Mouse (Mus musculus) embryonic facial prominence, embryonic 12.5 days (tissue): ENCODE results near the gene Nqo2. TPM values are rescaled to one million over a fixed set of nuclear protein-coding genes. Genes with fewer than 3 reads are reported as not detected.

ENCODE experiments used
- ATAC-seq: fragments of 200-750 bp; cut with Nextera tagmentation; 2 replicates; pipeline ENCODE4 v1.8.0; 2017; ENCODE audit not compliant: insufficient number of reproducible peaks, insufficient read depth, low FRiP score, low TSS enrichment
- H3K27ac ChIP-seq: fragments of 300-500 bp; sonication (generic); 2 replicates; pipeline ENCODE4 v1.5.1; 2016; ENCODE audit warnings: mild to moderate bottlenecking
- H3K27me3 ChIP-seq: fragments of 300-500 bp; sonication (generic); 2 replicates; pipeline ENCODE4 v1.6.1; 2016; ENCODE audit warnings: mild to moderate bottlenecking, moderate library complexity
- H3K36me3 ChIP-seq: fragments of 300-500 bp; sonication (generic); 2 replicates; pipeline ENCODE4 v1.6.1; 2016; ENCODE audit warnings: mild to moderate bottlenecking
- H3K4me1 ChIP-seq: fragments of 300-500 bp; sonication (generic); 2 replicates; pipeline ENCODE4 v1.6.1; 2016
- H3K4me2 ChIP-seq: fragments of 300-500 bp; sonication (generic); replicated peaks from 2 replicates; pipeline ENCODE4 v1.6.1; 2016; ENCODE audit warnings: mild to moderate bottlenecking, moderate library complexity
- H3K4me3 ChIP-seq: fragments of 300-500 bp; sonication (generic); 2 replicates; pipeline ENCODE4 v1.5.1; 2016; ENCODE audit warnings: mild to moderate bottlenecking
- H3K9ac ChIP-seq: fragments of 300-500 bp; sonication (generic); 2 replicates; pipeline ENCODE4 v1.6.1; 2016; ENCODE audit warnings: mild to moderate bottlenecking, moderate library complexity
- H3K9me3 ChIP-seq: fragments of 300-500 bp; sonication (generic); 2 replicates; pipeline ENCODE4 v1.6.1; 2016; ENCODE audit warnings: mild to moderate bottlenecking, moderate library complexity
- whole genome bisulfite sequencing: fragments of 180-500 bp; shearing (Covaris S2); methylation state at CpG from one replicate; pipeline ENCODE4 v1.1.7; 2016; 5-methylcytosine and 5-hydroxymethylcytosine counted together
- polyA plus RNA-seq: library from polyadenylated mRNA; unstranded; fragments of >200 nt; fragmentation: Nextera tagmentation; extraction: Ambion mirVana; gene quantifications from 2 replicates; pipeline ENCODE4 v1.2.1, GENCODE M21; 2016

Nqo2 gene
- polyA plus RNA-seq, 1 experiment from 2014 or later, result 15.8 TPM

GRCm38 (mm10) chr13:33951308-33952074 is 13.0 kb upstream of the Nqo2 start:
- Histone ChIP-seq H3K9me3 (no peaks in the 10 kb centered on the region), H3K27me3 (no peaks in the 10 kb centered on the region), H3K4me1 (no peaks in the 10 kb centered on the region), H3K4me3 (no peak overlapping the region), H3K27ac (no peak overlapping the region), H3K4me2 (no peak overlapping the region), H3K9ac (no peak overlapping the region), H3K36me3 (no peaks in the 10 kb centered on the region)
- ATAC-seq, result no peak
- WGBS, result 83% methylated on average over 4 of the region's 4 CpGs

- no peak overlapping the region for H3K27ac ChIP-seq
- no peaks in the 10 kb centered on the region for H3K4me1 ChIP-seq
- 56% methylated on average over 1 of the region's 1 CpGs for whole genome bisulfite sequencing
- no peaks in the 10 kb centered on the region for H3K9me3 ChIP-seq
- no peak overlapping the region for H3K9ac ChIP-seq
- ATAC-seq, result no peak
- no peak overlapping the region for H3K4me3 ChIP-seq
- no peak overlapping the region for H3K4me2 ChIP-seq
- no peaks in the 10 kb centered on the region for H3K36me3 ChIP-seq
- no peaks in the 10 kb centered on the region for H3K27me3 ChIP-seq
Observed at GRCm38 (mm10) chr13:33952075-33952449, 12.4 kb upstream of the Nqo2 start.

- H3K4me1 ChIP-seq, result no peaks in the 10 kb centered on the region
- H3K4me2 ChIP-seq, result no peak overlapping the region
- WGBS, result 86% methylated on average over 2 of the region's 2 CpGs
- H3K9me3 ChIP-seq, result no peaks in the 10 kb centered on the region
- H3K27ac ChIP-seq, result no peak overlapping the region
- no peak overlapping the region for H3K9ac ChIP-seq
- H3K27me3 ChIP-seq, result no peaks in the 10 kb centered on the region
- no peak for ATAC-seq
- no peaks in the 10 kb centered on the region for H3K36me3 ChIP-seq
- H3K4me3 ChIP-seq, result no peak overlapping the region
Observed at GRCm38 (mm10) chr13:33952947-33953346, 11.5 kb upstream of the Nqo2 start.

- H3K4me3 ChIP-seq, result no peak overlapping the region
- no peaks in the 10 kb centered on the region for H3K4me1 ChIP-seq
- WGBS, result 39% methylated on average over 6 of the region's 6 CpGs
- H3K36me3 ChIP-seq, result no peaks in the 10 kb centered on the region
- H3K9me3 ChIP-seq, result no peaks in the 10 kb centered on the region
- H3K27me3 ChIP-seq, result no peaks in the 10 kb centered on the region
- no peak overlapping the region for H3K4me2 ChIP-seq
- H3K27ac ChIP-seq, result no peak overlapping the region
- no peak for ATAC-seq
- H3K9ac ChIP-seq, result no peak overlapping the region
Observed at GRCm38 (mm10) chr13:33956571-33957421, 7.7 kb upstream of the Nqo2 start.

GRCm38 (mm10) chr13:33959771-33960170 is 4.7 kb upstream of the Nqo2 start:
- H3K4me1 ChIP-seq, result no peaks in the 10 kb centered on the region
- WGBS, result 92% methylated on average over 2 of the region's 2 CpGs
- H3K4me3 ChIP-seq, result no peak overlapping the region
- H3K9ac ChIP-seq, result no peak overlapping the region
- H3K9me3 ChIP-seq, result no peaks in the 10 kb centered on the region
- H3K36me3 ChIP-seq, result no peaks in the 10 kb centered on the region
- H3K4me2 ChIP-seq, result no peak overlapping the region
- no peak overlapping the region for H3K27ac ChIP-seq
- no peak for ATAC-seq
- no peaks in the 10 kb centered on the region for H3K27me3 ChIP-seq

- Histone ChIP-seq H3K27me3 (no peaks in the 10 kb centered on the region), H3K27ac (peak overlapping the region; percentile 90), H3K9me3 (no peaks in the 10 kb centered on the region), H3K4me2 (peak overlapping the region; percentile 71), H3K9ac (peak overlapping the region; percentile 54), H3K36me3 (no peaks in the 10 kb centered on the region), H3K4me1 (peaks cover 9% of the 10 kb centered on the region; the same call in 1 of the 2 replicates), H3K4me3 (peak overlapping the region; percentile 53)
- ATAC-seq, result 0 out of 2 replicates have a peak, but pooled peaks have one; percentile 35
- 20% methylated on average over 14 of the region's 14 CpGs for WGBS
Observed at GRCm38 (mm10) chr13:33965056-33966024, 853 bp downstream of the Nqo2 start.

GRCm38 (mm10) chr13:33966025-33966412 is 1.5 kb downstream of the Nqo2 start:
- Histone ChIP-seq H3K27me3 (no peaks in the 10 kb centered on the region), H3K4me3 (no peak overlapping the region), H3K36me3 (no peaks in the 10 kb centered on the region), H3K4me2 (peak overlapping the region; percentile 71), H3K9ac (no peak overlapping the region), H3K27ac (no peak overlapping the region), H3K4me1 (peaks cover 9% of the 10 kb centered on the region; the same call in 1 of the 2 replicates), H3K9me3 (no peaks in the 10 kb centered on the region)
- 68% methylated on average over 4 of the region's 4 CpGs for WGBS
- ATAC-seq, result no peak

- H3K4me2 ChIP-seq, result no peak overlapping the region
- peaks cover 9% of the 10 kb centered on the region; the same call in 1 of the 2 replicates for H3K4me1 ChIP-seq
- no peak overlapping the region for H3K27ac ChIP-seq
- H3K27me3 ChIP-seq, result no peaks in the 10 kb centered on the region
- no peak for ATAC-seq
- no peaks in the 10 kb centered on the region for H3K36me3 ChIP-seq
- no peak overlapping the region for H3K9ac ChIP-seq
- H3K9me3 ChIP-seq, result no peaks in the 10 kb centered on the region
- H3K4me3 ChIP-seq, result no peak overlapping the region
Observed at GRCm38 (mm10) chr13:33966574-33966973, 2.1 kb downstream of the Nqo2 start.

GRCm38 (mm10) chr13:33989625-33990024 is 25.1 kb downstream of the Nqo2 start:
- Histone ChIP-seq H3K4me2 (no peak overlapping the region), H3K27me3 (no peaks in the 10 kb centered on the region), H3K36me3 (peaks cover 5% of the 10 kb centered on the region; the same call in 1 of the 2 replicates), H3K4me1 (no peaks in the 10 kb centered on the region), H3K9ac (no peak overlapping the region), H3K27ac (no peak overlapping the region), H3K9me3 (no peaks in the 10 kb centered on the region), H3K4me3 (no peak overlapping the region)
- no peak for ATAC-seq
- 76% methylated on average over 5 of the region's 5 CpGs for WGBS

- no peak overlapping the region for H3K27ac ChIP-seq
- 17% methylated on average over 1 of the region's 1 CpGs for WGBS
- no peaks in the 10 kb centered on the region for H3K9me3 ChIP-seq
- no peak for ATAC-seq
- H3K4me3 ChIP-seq, result no peak overlapping the region
- H3K4me2 ChIP-seq, result no peak overlapping the region
- H3K36me3 ChIP-seq, result peaks cover 5% of the 10 kb centered on the region; the same call in 1 of the 2 replicates
- no peaks in the 10 kb centered on the region for H3K4me1 ChIP-seq
- H3K27me3 ChIP-seq, result no peaks in the 10 kb centered on the region
- no peak overlapping the region for H3K9ac ChIP-seq
Observed at GRCm38 (mm10) chr13:33995197-33995596, 30.7 kb downstream of the Nqo2 start.
